Mouse (Mus musculus) neutrophil, adult 65 days (primary cell): Measurements from ENCODE around the gene Ephb1. TPM values are rescaled to one million over a fixed set of nuclear protein-coding genes. Genes with fewer than 3 reads are reported as not detected.

Source experiments
- total RNA-seq: library from RNA; stranded (reverse); gene quantifications from 2 replicates; pipeline ENCODE4 v1.2.4, GENCODE M21; 2023

Ephb1 gene
- not detected in 2 replicates for total RNA-seq

DNA sequence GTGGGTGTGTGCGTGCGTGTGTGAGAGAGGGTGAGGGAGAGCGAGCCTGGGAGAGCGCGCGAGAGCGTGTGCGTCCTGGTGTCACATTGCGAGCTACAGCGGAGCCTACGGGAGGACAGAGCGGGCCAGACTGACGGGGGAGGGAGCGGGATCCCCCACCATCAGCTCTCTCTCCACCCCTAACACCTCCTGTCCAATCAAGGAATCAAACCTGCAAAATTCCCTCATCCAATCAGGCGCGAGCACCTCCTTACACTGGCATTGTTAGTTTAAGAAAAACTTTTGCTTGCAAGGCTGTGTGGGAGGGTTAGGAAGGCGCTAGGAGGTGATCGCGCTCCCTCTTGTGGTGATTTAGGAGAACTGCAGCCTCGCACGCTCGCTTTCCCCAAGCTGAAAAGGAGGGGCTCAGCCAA is at the start of gene Ephb1:
Gene Ephb1 (minus strand): TSS at position 133 of the 413 bp plus-strand sequence.

Other genes starting within 250 kb of the Ephb1 start
- not detected in 2 replicates for gene Ky, start 151.1 kb upstream of the Ephb1 start, total RNA-seq